Mouse (Mus musculus): Measurements from ENCODE around the gene Uba52.

- no peak for TF ChIP-seq EP300 (IDR thresholded peaks at IDR 0.05; ENCODE audit: low read depth)
- no peak for TF ChIP-seq CTCF (IDR thresholded peaks at IDR 0.05; ENCODE audit: low read depth)
Observed at GRCm38 (mm10) chr8:70509281-70509952, 1.2 kb downstream of the Uba52 start.

Data from liver, postnatal 0 days (tissue).